Mouse (Mus musculus) heart, adult 2 months (tissue): ENCODE measurements around the gene Evi2b. TPM values are rescaled to one million over a fixed set of nuclear protein-coding genes. Genes with fewer than 3 reads are reported as not detected.

Experiments used
- DNase-seq, 2 experiments: peaks; one replicate each; pipeline ENCODE4 v3.0.0; 2021
- H3K27ac ChIP-seq: fragments of 200-600 bp; 2 replicates; pipeline ENCODE4 v1.8.1; 2022
- H3K27me3 ChIP-seq: fragments of 200-500 bp; 2 replicates; pipeline ENCODE4 v1.6.1; 2012; ENCODE audit warnings: mild to moderate bottlenecking, low read length, inconsistent platforms, mixed read lengths; ENCODE audit not compliant: control insufficient read depth, insufficient read depth
- H3K36me3 ChIP-seq: fragments of 200-500 bp; 2 replicates; pipeline ENCODE4 v1.6.1; 2012; ENCODE audit warnings: low read length, inconsistent platforms; ENCODE audit not compliant: control insufficient read depth, insufficient read depth
- H3K4me1 ChIP-seq: fragments of 200-500 bp; 2 replicates; pipeline ENCODE4 v1.6.1; 2011; ENCODE audit warnings: low read length; ENCODE audit not compliant: control insufficient read depth, insufficient read depth
- H3K4me3 ChIP-seq: fragments of 200-600 bp; 2 replicates; pipeline ENCODE4 v1.8.1; 2022
- H3K79me2 ChIP-seq: fragments of 200-500 bp; replicated peaks from 2 replicates; pipeline ENCODE4 v1.6.1; 2012; ENCODE audit warnings: mild to moderate bottlenecking, inconsistent platforms, low read length, moderate library complexity, mixed read lengths; ENCODE audit not compliant: control insufficient read depth, insufficient read depth
- H3K9ac ChIP-seq: fragments of 200-500 bp; 2 replicates; pipeline ENCODE4 v1.6.1; 2012; ENCODE audit warnings: low read depth, mild to moderate bottlenecking, control low read depth, inconsistent platforms, low read length, mixed read lengths
- CTCF ChIP-seq: fragments of 200-600 bp; IDR thresholded peaks from 2 replicates; pipeline ENCODE4 v1.8.1; 2022; ENCODE audit warnings: antibody characterized with exemption, mild to moderate bottlenecking, moderate library complexity
- EP300 ChIP-seq: fragments of 200-500 bp; IDR thresholded peaks from 2 replicates; pipeline ENCODE4 v1.6.1; 2011; ENCODE audit warnings: low read depth, low read length, control low read depth; ENCODE audit not compliant: insufficient read depth
- POLR2A ChIP-seq: fragments of 200-500 bp; IDR thresholded peaks from 2 replicates; pipeline ENCODE4 v1.6.1; 2011; ENCODE audit warnings: mild to moderate bottlenecking, low read depth, low read length, control low read depth; ENCODE audit not compliant: insufficient read depth
- WGBS: fragments of 180-500 bp; shearing (Covaris S2); methylation state at CpG from one replicate; pipeline ENCODE4 v1.1.7; 2018; 5-methylcytosine and 5-hydroxymethylcytosine counted together
- intact Hi-C: fragments of 180-260 bp; cut with DNase I; formaldehyde crosslinking; loops from one replicate; pipeline ENCODE4 v1.15.1; 2025
- polyA plus RNA-seq: library from polyadenylated mRNA; depleted of rRNA; stranded (reverse); fragments of >200 nt; gene quantifications from 2 replicates; pipeline ENCODE4 v1.2.3, GENCODE M21; 2012
- total RNA-seq, 2 experiments: library from RNA; stranded (reverse); gene quantifications; 2 replicates each; pipeline ENCODE4 v1.2.3; 2021

Evi2b gene
- total and polyA plus RNA-seq, 3 experiments, result 0.43 to 4.2 (median 1.0) TPM

DNA sequence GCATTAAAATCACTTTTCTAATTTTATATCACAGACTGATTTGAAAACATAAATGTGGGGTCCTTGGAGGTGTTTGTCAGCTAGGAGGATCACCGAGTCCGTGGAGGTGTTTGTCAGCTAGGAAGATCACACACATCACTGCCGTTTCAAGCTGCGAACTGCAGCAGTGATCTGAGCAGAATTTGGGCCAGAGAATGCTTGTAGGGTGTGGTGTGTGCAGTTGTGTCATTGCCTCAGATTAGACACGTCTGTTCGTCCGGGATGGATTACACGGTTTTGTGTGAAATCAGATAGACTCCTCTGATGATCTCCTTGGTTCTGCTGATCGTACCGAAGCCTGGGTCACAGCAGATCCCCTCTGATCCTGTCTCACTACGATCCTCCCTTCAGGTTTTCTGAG, 7.2 kb upstream of the Evi2b start:
- 74% methylated on average over 11 of the region's 11 CpGs for WGBS
- H3K4me1 ChIP-seq, result peaks cover 7% of the 10 kb centered on the region
- no peak overlapping the region for H3K4me3 ChIP-seq
- H3K36me3 ChIP-seq, result no peaks in the 10 kb centered on the region
- intact Hi-C loops, result no loop called here
- H3K27me3 ChIP-seq, result no peaks in the 10 kb centered on the region
- no peak for TF ChIP-seq EP300
- TF ChIP-seq CTCF, result no peak
- TF ChIP-seq POLR2A, result no peak
- no peaks in the 10 kb centered on the region for H3K79me2 ChIP-seq
- no peak overlapping the region for H3K27ac ChIP-seq
- H3K9ac ChIP-seq, result no peak overlapping the region
- peak in 1 of 2 experiments; percentile 25 for DNase-seq

DNA sequence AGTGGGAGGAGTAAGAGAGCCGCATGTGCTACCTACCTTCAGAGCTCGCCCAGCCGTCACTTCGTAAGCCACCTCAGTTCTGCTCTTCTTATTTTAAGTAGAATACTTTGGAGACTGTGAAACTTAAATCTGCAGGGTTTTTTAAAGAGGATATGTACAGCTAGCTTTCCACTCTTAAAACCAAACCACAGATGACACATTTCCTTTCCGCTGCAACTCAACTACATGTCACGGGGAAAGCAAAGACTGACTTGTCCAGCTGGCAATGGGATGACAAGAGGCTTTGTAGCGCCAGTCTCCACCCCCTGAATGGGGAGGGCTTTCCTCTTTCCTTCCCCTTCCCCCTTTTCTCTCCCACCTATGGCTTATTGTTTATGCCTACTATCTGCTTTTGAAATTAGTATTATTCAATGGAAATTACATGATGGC, 6.8 kb upstream of the Evi2b start, which contains the start of the genes Evi2 and Evi2a:
Gene Evi2, minus strand, starts transcription at position 257 of the 429 bp plus-strand sequence.
Gene Evi2a, minus strand, starts transcription at position 277 of the 429 bp plus-strand sequence.
- 72% methylated on average over 7 of the region's 7 CpGs for WGBS
- Histone ChIP-seq H3K36me3 (no peaks in the 10 kb centered on the region), H3K4me1 (peaks cover 7% of the 10 kb centered on the region), H3K27me3 (no peaks in the 10 kb centered on the region), H3K4me3 (no peak within 1 kb of the TSS; the same call in 1 of the 2 replicates), H3K79me2 (no peaks in the 10 kb centered on the region), H3K9ac (no peak within 1 kb of the TSS), H3K27ac (peak within 1 kb of the TSS; percentile 38)
- DNase-seq, result peak; percentile 32 to 65
- TF ChIP-seq POLR2A, result peak; percentile 39
- TF ChIP-seq EP300, result no peak
- TF ChIP-seq CTCF, result no peak
- intact Hi-C loops, result no loop called here

GRCm38 (mm10) chr11:79529736-79530135, 6.2 kb upstream of the Evi2b start:
- no peaks in the 10 kb centered on the region for H3K79me2 ChIP-seq
- intact Hi-C loops, result no loop called here

GRCm38 (mm10) chr11:79529226-79529625, 5.7 kb upstream of the Evi2b start:
- H3K27ac ChIP-seq, result no peak overlapping the region; the same call in 1 of the 2 replicates
- H3K4me1 ChIP-seq, result peaks cover 7% of the 10 kb centered on the region
- no peak overlapping the region for H3K4me3 ChIP-seq
- intact Hi-C loops, result no loop called here
- WGBS, result 92% methylated on average over 6 of the region's 6 CpGs
- no peaks in the 10 kb centered on the region for H3K79me2 ChIP-seq
- TF ChIP-seq EP300 (no peak), POLR2A (no peak), CTCF (no peak)
- no peaks in the 10 kb centered on the region for H3K27me3 ChIP-seq
- no peaks in the 10 kb centered on the region for H3K36me3 ChIP-seq
- no peak for DNase-seq
- no peak overlapping the region for H3K9ac ChIP-seq

More at GRCm38 (mm10) chr11:79529736-79530135, 6.2 kb upstream of the Evi2b start:
- Histone ChIP-seq H3K27me3 (no peaks in the 10 kb centered on the region), H3K4me3 (no peak overlapping the region), H3K4me1 (peaks cover 7% of the 10 kb centered on the region), H3K36me3 (no peaks in the 10 kb centered on the region), H3K27ac (peak overlapping the region; percentile 38), H3K9ac (no peak overlapping the region)
- no peak for DNase-seq
- TF ChIP-seq CTCF (no peak), POLR2A (no peak), EP300 (no peak)
- 86% methylated on average over 2 of the region's 2 CpGs for WGBS

DNA sequence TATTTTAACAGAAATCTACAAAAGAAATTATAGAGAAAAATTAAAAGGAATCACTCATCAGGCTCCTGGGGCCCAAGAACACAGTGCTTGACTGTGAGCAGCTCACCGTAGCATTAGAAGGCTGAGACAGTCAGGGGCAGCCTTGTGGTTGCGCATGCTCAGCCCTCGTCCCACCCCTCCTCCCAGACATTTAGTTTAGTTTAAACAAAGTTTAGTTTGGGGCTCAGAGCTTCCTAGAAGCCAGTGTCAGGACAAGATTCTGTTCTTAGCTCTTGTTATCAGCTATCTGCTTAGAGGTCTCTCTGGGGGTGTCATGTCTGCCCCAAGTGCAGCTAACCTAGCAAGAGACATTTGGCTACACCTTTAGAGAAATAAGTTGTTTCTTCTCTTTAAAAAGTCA, 5.0 kb upstream of the Evi2b start:
- no peaks in the 10 kb centered on the region for H3K36me3 ChIP-seq
- H3K4me1 ChIP-seq, result peaks cover 4% of the 10 kb centered on the region
- no peak overlapping the region for H3K27ac ChIP-seq
- WGBS, result 90% methylated on average over 3 of the region's 3 CpGs
- TF ChIP-seq EP300, result no peak
- no peak for TF ChIP-seq POLR2A
- no peak for TF ChIP-seq CTCF
- intact Hi-C loops, result no loop called here
- H3K27me3 ChIP-seq, result no peaks in the 10 kb centered on the region
- H3K79me2 ChIP-seq, result no peaks in the 10 kb centered on the region
- DNase-seq, result no peak
- H3K4me3 ChIP-seq, result no peak overlapping the region
- 0 out of 2 replicates have a peak overlapping the region, but pooled peaks have one; percentile 29 for H3K9ac ChIP-seq

GRCm38 (mm10) chr11:79527739-79528384, 4.3 kb upstream of the Evi2b start:
- intact Hi-C loops, result no loop called here
- H3K4me3 ChIP-seq, result no peak overlapping the region
- H3K9ac ChIP-seq, result no peak overlapping the region
- DNase-seq, result peak in 1 of 2 experiments; percentile 40
- H3K27ac ChIP-seq, result 0 out of 2 replicates have a peak overlapping the region, but pooled peaks have one; percentile 32
- no peak for TF ChIP-seq CTCF
- TF ChIP-seq POLR2A, result 0 out of 2 replicates have a peak, but pooled peaks have one; percentile 19
- H3K4me1 ChIP-seq, result peaks cover 4% of the 10 kb centered on the region
- no peaks in the 10 kb centered on the region for H3K79me2 ChIP-seq
- H3K27me3 ChIP-seq, result no peaks in the 10 kb centered on the region
- 72% methylated on average over 5 of the region's 5 CpGs for WGBS
- H3K36me3 ChIP-seq, result no peaks in the 10 kb centered on the region
